Mouse (Mus musculus): ENCODE measurements around the gene Adam12.

DNA sequence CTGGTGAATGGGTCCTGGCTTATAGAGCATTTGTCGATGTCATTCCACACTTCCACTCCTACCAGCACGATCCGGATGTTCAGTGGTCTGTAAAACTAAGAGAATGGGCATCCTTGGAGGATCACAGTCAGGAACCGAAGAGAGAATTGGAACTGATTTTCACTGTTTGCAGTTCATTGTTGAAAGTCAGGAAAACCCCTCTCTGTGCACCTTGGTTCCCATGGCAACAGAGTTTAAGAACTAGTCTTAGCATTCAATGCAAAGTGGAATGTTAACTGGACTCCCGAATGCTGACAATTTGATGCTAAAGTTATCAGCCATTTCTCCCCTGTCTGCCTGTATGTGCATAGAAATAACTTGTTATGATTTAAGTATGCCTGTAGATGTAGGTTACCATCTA lies 264.0 kb downstream of the Adam12 start:
- TF ChIP-seq CTCF (IDR thresholded peaks at IDR 0.05; ENCODE audit: extremely low read depth, insufficient read length, insufficient replicate concordance, low read depth, low read length) (no peak), POLR2A (IDR thresholded peaks at IDR 0.05; ENCODE audit: low read depth, low read length) (no peak)
